ENCODE assay signal across 10 mouse cellular contexts in genomic region chr6:50939440-50939839, GRCm38 (mm10).
DNase-seq lines count a peak whose midpoint lies in the region; ATAC-seq and TF ChIP-seq lines count a peak whose summit lies in the region.
"Had no signal": no experiment of that assay in that cellular context is flagged by ENCODE, and none has a peak within 500 bp of the region (broad histone marks: within the 10 kb centered on the region; RNA-seq: fewer than 3 reads in every experiment).

No protein-coding gene starts in this region.

- intact Hi-C loops in heart, adult 2 months (cut with DNase I), result loop anchor here (1.0 kb wide), 1 partner anchor 229 kb away; no protein-coding TSS in a partner anchor

- no peak for TF ChIP-seq POLR2A in heart, adult 2 months (IDR thresholded peaks at IDR 0.05; ENCODE audit: insufficient read depth, low read depth, low read length)

- H3K36me3 ChIP-seq in heart, adult 2 months (ENCODE audit: control insufficient read depth, insufficient read depth, low read length), result no peaks in the 10 kb centered on the region
- no peaks in the 10 kb centered on the region for H3K36me3 ChIP-seq in heart, embryonic 10.5 days
- H3K36me3 ChIP-seq in midbrain, embryonic 11.5 days (ENCODE audit: control insufficient read depth, insufficient read depth, low read length), result no peaks in the 10 kb centered on the region
- no peaks in the 10 kb centered on the region for H3K36me3 ChIP-seq in midbrain, embryonic 16.5 days (ENCODE audit: control insufficient read depth, insufficient read depth, low read length)
- no peaks in the 10 kb centered on the region for H3K36me3 ChIP-seq in neural tube, embryonic 15.5 days
- H3K36me3 ChIP-seq: G1E; neural tube, embryonic 12.5 days had no signal

- peaks cover 3% of the 10 kb centered on the region for H3K4me1 ChIP-seq in heart, adult 2 months (ENCODE audit: control insufficient read depth, insufficient read depth, low read length)
- H3K4me1 ChIP-seq in heart, embryonic 10.5 days, result no peaks in the 10 kb centered on the region; the same call in 1 of the 2 replicates
- H3K4me1 ChIP-seq in midbrain, embryonic 11.5 days (ENCODE audit: control insufficient read depth, insufficient read depth, low read length), result no peaks in the 10 kb centered on the region; the same call in 1 of the 2 replicates
- peaks cover 4% of the 10 kb centered on the region; the same call in 1 of the 2 replicates for H3K4me1 ChIP-seq in midbrain, embryonic 16.5 days (ENCODE audit: control insufficient read depth, insufficient read depth, low read length)
- peaks cover 17% of the 10 kb centered on the region for H3K4me1 ChIP-seq in neural tube, embryonic 15.5 days
- H3K4me1 ChIP-seq: neural tube, embryonic 12.5 days had no signal

- no peaks in the 10 kb centered on the region for H3K9me3 ChIP-seq in heart, embryonic 10.5 days
- H3K9me3 ChIP-seq in midbrain, embryonic 11.5 days (ENCODE audit: control insufficient read depth, low read length), result no peaks in the 10 kb centered on the region
- H3K9me3 ChIP-seq in midbrain, embryonic 16.5 days (replicated peaks; ENCODE audit: control insufficient read depth, low read length, poor library complexity, severe bottlenecking), result no peaks in the 10 kb centered on the region
- no peaks in the 10 kb centered on the region for H3K9me3 ChIP-seq in neural tube, embryonic 15.5 days (replicated peaks)
- H3K9me3 ChIP-seq: G1E; neural tube, embryonic 12.5 days had no signal

- peak; percentile 30; the same call in 1 of the 2 replicates for ATAC-seq in midbrain, embryonic 11.5 days (ENCODE audit: low FRiP score)
- ATAC-seq in midbrain, embryonic 16.5 days, result no peak
- ATAC-seq in hematopoietic stem cell, adult 5-6 weeks (replicated peaks in 1 of 2; ENCODE audit: insufficient read depth in 1 of 2, low FRiP score in 2 of 2, low TSS enrichment in 1 of 2, low read depth in 1 of 2, poor library complexity in 2 of 2, severe bottlenecking in 2 of 2), result peak; percentile 30 to 45; a peak in 2 of 4 replicates
- ATAC-seq in neural tube, embryonic 15.5 days (ENCODE audit: low FRiP score), result no peak

- no peaks in the 10 kb centered on the region for H3K79me2 ChIP-seq in heart, adult 2 months (replicated peaks; ENCODE audit: control insufficient read depth, insufficient read depth, low read length)

- 67% methylated on average over 2 of the region's 2 CpGs for WGBS in heart, adult 2 months
- 62% methylated on average over 2 of the region's 2 CpGs for WGBS in heart, embryonic 10.5 days
- 60% methylated on average over 2 of the region's 2 CpGs for whole genome bisulfite sequencing in midbrain, embryonic 11.5 days
- 49% methylated on average over 2 of the region's 2 CpGs for WGBS in midbrain, embryonic 16.5 days
- 55% methylated on average over 2 of the region's 2 CpGs for WGBS in neural tube, embryonic 15.5 days

- TF ChIP-seq CTCF in heart, adult 2 months (IDR thresholded peaks at IDR 0.05), result peak; percentile 41

- H3K9ac ChIP-seq in heart, adult 2 months (ENCODE audit: low read depth, low read length), result no peak overlapping the region
- no peak overlapping the region for H3K9ac ChIP-seq in midbrain, embryonic 11.5 days (ENCODE audit: low read length)
- no peak overlapping the region for H3K9ac ChIP-seq in midbrain, embryonic 16.5 days (ENCODE audit: low read depth, low read length)
- H3K9ac ChIP-seq in neural tube, embryonic 15.5 days (replicated peaks), result no peak overlapping the region
- H3K9ac ChIP-seq: neural tube, embryonic 12.5 days had no signal

- DNase-seq in heart, adult 2 months, result no peak
- DNase-seq in heart, embryonic 10.5 days (ENCODE audit: low spot score), result no peak
- no peak for DNase-seq in midbrain, embryonic 11.5 days (ENCODE audit: low spot score, missing footprints)
- no peak for DNase-seq in ovary, adult 18-20 months (ENCODE audit: low spot score)
- DNase-seq in liver, result no peak

- TF ChIP-seq EP300 in heart, adult 2 months (IDR thresholded peaks at IDR 0.05; ENCODE audit: insufficient read depth, low read depth, low read length), result no peak

- 0 out of 2 replicates have a peak, but pooled peaks cover 1% of the 10 kb centered on the region for H3K27me3 ChIP-seq in heart, adult 2 months (ENCODE audit: control insufficient read depth, insufficient read depth, low read length)
- peaks cover 8% of the 10 kb centered on the region; the same call in 1 of the 2 replicates for H3K27me3 ChIP-seq in heart, embryonic 10.5 days (ENCODE audit: insufficient read depth, poor library complexity, severe bottlenecking)
- no peaks in the 10 kb centered on the region for H3K27me3 ChIP-seq in midbrain, embryonic 11.5 days (ENCODE audit: control insufficient read depth, insufficient read depth, low read length)
- no peaks in the 10 kb centered on the region for H3K27me3 ChIP-seq in midbrain, embryonic 16.5 days (ENCODE audit: control insufficient read depth, insufficient read depth, low read depth, low read length)
- H3K27me3 ChIP-seq in neural tube, embryonic 15.5 days (replicated peaks), result no peaks in the 10 kb centered on the region
- H3K27me3 ChIP-seq: neural tube, embryonic 12.5 days had no signal

- no peak overlapping the region for H3K27ac ChIP-seq in heart, adult 2 months
- H3K27ac ChIP-seq in heart, embryonic 10.5 days, result no peak overlapping the region
- H3K27ac ChIP-seq in midbrain, embryonic 11.5 days (ENCODE audit: low read depth, low read length), result no peak overlapping the region
- H3K27ac ChIP-seq in midbrain, embryonic 16.5 days (ENCODE audit: low read length), result no peak overlapping the region
- H3K27ac ChIP-seq in neural tube, embryonic 15.5 days (replicated peaks), result no peak overlapping the region
- H3K27ac ChIP-seq: neural tube, embryonic 12.5 days had no signal

- H3K4me2 ChIP-seq in midbrain, embryonic 11.5 days, result no peak overlapping the region
- no peak overlapping the region for H3K4me2 ChIP-seq in midbrain, embryonic 16.5 days (ENCODE audit: low read length)
- H3K4me2 ChIP-seq in neural tube, embryonic 15.5 days, result no peak overlapping the region
- H3K4me2 ChIP-seq: neural tube, embryonic 12.5 days had no signal

- no peak overlapping the region for H3K4me3 ChIP-seq in heart, adult 2 months
- H3K4me3 ChIP-seq in heart, embryonic 10.5 days, result no peak overlapping the region
- no peak overlapping the region for H3K4me3 ChIP-seq in midbrain, embryonic 11.5 days (ENCODE audit: low read depth, low read length)
- H3K4me3 ChIP-seq in midbrain, embryonic 16.5 days (ENCODE audit: low read depth, low read length), result no peak overlapping the region
- H3K4me3 ChIP-seq in neural tube, embryonic 15.5 days (replicated peaks), result no peak overlapping the region
- H3K4me3 ChIP-seq: neural tube, embryonic 12.5 days had no signal

Comparison
In these comparisons a context has a peak if more than half of its experiments do, and no peak if none do; other contexts are left out.
1. ATAC-seq: peak in midbrain, embryonic 11.5 days (single experiment) and hematopoietic stem cell, adult 5-6 weeks (2 of 2); none in midbrain, embryonic 16.5 days (single experiment) and neural tube, embryonic 15.5 days (single experiment).